Mouse (Mus musculus) liver, embryonic 14.5 days (tissue): Measurements from ENCODE around the gene Sytl1. TPM values are rescaled to one million over a fixed set of nuclear protein-coding genes. Genes with fewer than 3 reads are reported as not detected.
A peak's percentile ranks its signal among the peaks of the same experiment; 100 is the strongest.

Experiments
- ATAC-seq: fragments of 200-750 bp; cut with Nextera tagmentation; 2 replicates; pipeline ENCODE4 v1.8.0; 2017; ENCODE audit warnings: moderate number of reproducible peaks, mild to moderate bottlenecking, moderate library complexity; ENCODE audit not compliant: insufficient read depth
- DNase-seq, 3 experiments: peaks; one replicate each; pipeline ENCODE4 v3.0.0-alpha.2; 2012 to 2013; ENCODE audit warnings: low read depth in 3 of 3, low spot score in 3 of 3
- H3K27ac ChIP-seq: fragments of 300-500 bp; sonication (generic); 2 replicates; pipeline ENCODE4 v1.5.1; 2014; ENCODE audit warnings: moderate library complexity, mild to moderate bottlenecking, control low read depth, inconsistent platforms
- H3K27me3 ChIP-seq: fragments of 300-500 bp; sonication (generic); 2 replicates; pipeline ENCODE4 v1.6.1; 2014; ENCODE audit warnings: mild to moderate bottlenecking, low read length, moderate library complexity; ENCODE audit not compliant: control insufficient read depth, insufficient read depth
- H3K36me3 ChIP-seq: fragments of 300-500 bp; sonication (generic); replicated peaks from 2 replicates; pipeline ENCODE4 v1.6.1; 2014; ENCODE audit warnings: low read depth; ENCODE audit not compliant: control insufficient read depth, insufficient read depth
- H3K4me1 ChIP-seq, 2 experiments: fragments of 200-500 bp in 1 of 2; fragments of 300-500 bp in 1 of 2; sonication (generic) in 1 of 2; replicated peaks; 2 replicates each; pipeline ENCODE4 v1.6.1; 2012 to 2014; ENCODE audit warnings: antibody characterized with exemption in 1 of 2, inconsistent platforms in 1 of 2, low read length in 1 of 2; ENCODE audit not compliant: control insufficient read depth in 2 of 2, insufficient read depth in 2 of 2
- H3K4me2 ChIP-seq: fragments of 300-500 bp; sonication (generic); 2 replicates; pipeline ENCODE4 v1.6.1; 2014; ENCODE audit warnings: low read depth, mild to moderate bottlenecking, control low read depth, moderate library complexity
- H3K4me3 ChIP-seq, 2 experiments: fragments of 200-500 bp in 1 of 2; fragments of 300-500 bp in 1 of 2; sonication (generic) in 1 of 2; 2 replicates each; pipeline ENCODE4 v1.5.1; 2012 to 2014; ENCODE audit warnings: low read depth in 2 of 2, low read length in 2 of 2, mild to moderate bottlenecking in 2 of 2, control low read depth in 1 of 2, inconsistent platforms in 1 of 2, moderate library complexity in 1 of 2; ENCODE audit not compliant: insufficient read depth in 1 of 2
- H3K9ac ChIP-seq: fragments of 300-500 bp; sonication (generic); replicated peaks from 2 replicates; pipeline ENCODE4 v1.6.1; 2014; ENCODE audit warnings: mild to moderate bottlenecking, control low read depth, moderate library complexity
- H3K9me3 ChIP-seq: fragments of 300-500 bp; sonication (generic); 2 replicates; pipeline ENCODE4 v1.6.1; 2016; ENCODE audit warnings: low read length, mixed read lengths; ENCODE audit not compliant: control insufficient read depth
- CTCF ChIP-seq: IDR thresholded peaks from 2 replicates; pipeline ENCODE4 v1.5.1; 2016; ENCODE audit warnings: antibody characterized with exemption, low read depth, control low read depth
- EP300 ChIP-seq: IDR thresholded peaks from 2 replicates; pipeline ENCODE4 v1.6.1; 2016; ENCODE audit warnings: antibody characterized with exemption, low read depth
- WGBS: fragments of 180-500 bp; shearing (Covaris S2); extraction: QIAGEN DNeasy Blood & Tissue Kit; methylation state at CpG from one replicate; pipeline ENCODE4 v1.1.7; 2014; ENCODE audit not compliant: insufficient replicate concordance; 5-methylcytosine and 5-hydroxymethylcytosine counted together
- polyA plus RNA-seq, 2 experiments: library from polyadenylated mRNA; depleted of rRNA in 1 of 2; stranded (reverse) in 1 of 2; unstranded in 1 of 2; fragments of >200 nt; fragmentation: Nextera tagmentation in 1 of 2; extraction: Ambion mirVana in 1 of 2; gene quantifications; 2 replicates each; pipeline versions ENCODE4 v1.2.1 to v1.2.3; 2012 to 2014

Gene Sytl1
- polyA plus RNA-seq, 2 experiments = 0.48 to 0.52 TPM

GRCm38 (mm10) chr4:133240490-133240921 is 22.4 kb downstream of the Sytl1 start, which contains the start of gene Map3k6:
Gene Map3k6 (plus strand): TSS chr4:133240818.
- no peaks in the 10 kb centered on the region for H3K9me3 ChIP-seq
- peak in 1 of 3 experiments; percentile 62 for DNase-seq
- H3K4me2 ChIP-seq = peak within 1 kb of the TSS; percentile 100
- WGBS = 6% methylated on average over 16 of the region's 16 CpGs
- H3K36me3 ChIP-seq = no peaks in the 10 kb centered on the region
- no peak for TF ChIP-seq EP300
- H3K27ac ChIP-seq = peak within 1 kb of the TSS; percentile 1
- ATAC-seq = peak; percentile 47
- peaks cover 26% of the 10 kb centered on the region in 2 experiments for H3K4me1 ChIP-seq
- peak within 1 kb of the TSS; percentile 70 for H3K9ac ChIP-seq
- H3K4me3 ChIP-seq = peak within 1 kb of the TSS; percentile 74 to 84
- peaks cover 6% of the 10 kb centered on the region for H3K27me3 ChIP-seq

GRCm38 (mm10) chr4:133237911-133238310 is 25.0 kb downstream of the Sytl1 start:
- DNase-seq (no peak), ATAC-seq (peak; percentile 10; the same call in 1 of the 2 replicates)
- Histone ChIP-seq H3K9ac (no peak overlapping the region), H3K27ac (no peak overlapping the region), H3K9me3 (no peaks in the 10 kb centered on the region), H3K4me2 (no peak overlapping the region), H3K4me3 (no peak overlapping the region), H3K36me3 (no peaks in the 10 kb centered on the region), H3K4me1 (peaks cover 14 to 17% of the 10 kb centered on the region in 2 experiments), H3K27me3 (peaks cover 5% of the 10 kb centered on the region)
- TF ChIP-seq EP300 (no peak), CTCF (no peak)
- WGBS = 4% methylated on average over 4 of the region's 4 CpGs

GRCm38 (mm10) chr4:133235415-133235814 is 27.5 kb downstream of the Sytl1 start:
- 75% methylated on average over 5 of the region's 5 CpGs for WGBS
- TF ChIP-seq CTCF = peak; percentile 33; the same call in 1 of the 2 replicates
- TF ChIP-seq EP300 = no peak

GRCm38 (mm10) chr4:133234771-133235170 is 28.1 kb downstream of the Sytl1 start:
- H3K4me3 ChIP-seq = no peak overlapping the region
- no peak for ATAC-seq
- H3K27me3 ChIP-seq = no peaks in the 10 kb centered on the region
- H3K27ac ChIP-seq = no peak overlapping the region
- 35% methylated on average over 5 of the region's 5 CpGs for WGBS
- H3K9ac ChIP-seq = no peak overlapping the region
- no peaks in the 10 kb centered on the region for H3K36me3 ChIP-seq
- H3K4me1 ChIP-seq = peaks cover 0 to 4% of the 10 kb centered on the region in 2 experiments; a peak in 1 of 4 replicates
- DNase-seq = no peak
- no peak overlapping the region for H3K4me2 ChIP-seq
- no peaks in the 10 kb centered on the region for H3K9me3 ChIP-seq
- TF ChIP-seq CTCF = no peak
- no peak for TF ChIP-seq EP300

More at GRCm38 (mm10) chr4:133235415-133235814, 27.5 kb downstream of the Sytl1 start:
- H3K27ac ChIP-seq = no peak overlapping the region
- DNase-seq = no peak
- no peaks in the 10 kb centered on the region for H3K9me3 ChIP-seq
- no peaks in the 10 kb centered on the region for H3K27me3 ChIP-seq
- no peak overlapping the region for H3K9ac ChIP-seq
- ATAC-seq = no peak
- H3K4me3 ChIP-seq = no peak overlapping the region
- no peak overlapping the region for H3K4me2 ChIP-seq
- H3K36me3 ChIP-seq = no peaks in the 10 kb centered on the region
- H3K4me1 ChIP-seq = peaks cover 3 to 4% of the 10 kb centered on the region in 2 experiments; a peak in 3 of 4 replicates

- Histone ChIP-seq H3K4me3 (no peak overlapping the region), H3K4me1 (peaks cover 0 to 3% of the 10 kb centered on the region in 2 experiments; a peak in 1 of 4 replicates), H3K36me3 (no peaks in the 10 kb centered on the region), H3K27ac (no peak overlapping the region), H3K9ac (no peak overlapping the region), H3K27me3 (no peaks in the 10 kb centered on the region), H3K9me3 (no peaks in the 10 kb centered on the region), H3K4me2 (no peak overlapping the region)
- 34% methylated on average over 10 of the region's 10 CpGs for WGBS
- TF ChIP-seq CTCF = peak; percentile 79
- TF ChIP-seq EP300 = no peak
- no peak for DNase-seq
- no peak for ATAC-seq
Observed at GRCm38 (mm10) chr4:133233285-133233976, 29.5 kb downstream of the Sytl1 start.
